Mouse (Mus musculus): Measurements from ENCODE around the gene Txnip.

The Txnip gene

GRCm38 (mm10) chr3:96551203-96551602 is 6.6 kb upstream of the Txnip start:
- peak in 1 of 2 experiments; percentile 45 for DNase-seq (ENCODE audit: low spot score in 2 of 2)

- no peak for DNase-seq (ENCODE audit: low spot score in 2 of 2)
These were observed 5.9 kb upstream of the Txnip start for GRCm38 (mm10) chr3:96551890-96552289.

- no peak for DNase-seq (ENCODE audit: low spot score in 2 of 2)
These were observed 4.2 kb upstream of the Txnip start for GRCm38 (mm10) chr3:96553601-96554000.

GRCm38 (mm10) chr3:96554251-96554650 is 3.5 kb upstream of the Txnip start:
- DNase-seq (ENCODE audit: low spot score in 2 of 2) = no peak

GRCm38 (mm10) chr3:96555041-96555596 is 2.6 kb upstream of the Txnip start:
- DNase-seq (ENCODE audit: low spot score in 2 of 2) = no peak

- DNase-seq (ENCODE audit: low spot score in 2 of 2) = no peak
These were observed 1.6 kb upstream of the Txnip start for GRCm38 (mm10) chr3:96555999-96556614.

- no peak for DNase-seq (ENCODE audit: low spot score in 2 of 2)
These were observed 814 bp upstream of the Txnip start for GRCm38 (mm10) chr3:96556651-96557635.

GRCm38 (mm10) chr3:96558159-96558558 is 402 bp downstream of the Txnip start:
- no peak for DNase-seq (ENCODE audit: low spot score in 2 of 2)

- DNase-seq (ENCODE audit: low spot score in 2 of 2) = no peak
These were observed 975 bp downstream of the Txnip start for GRCm38 (mm10) chr3:96558668-96559196.

GRCm38 (mm10) chr3:96559398-96559910 is 1.7 kb downstream of the Txnip start:
- no peak for DNase-seq (ENCODE audit: low spot score in 2 of 2)

- DNase-seq (ENCODE audit: low spot score in 2 of 2) = no peak
These were observed 2.4 kb downstream of the Txnip start for GRCm38 (mm10) chr3:96559911-96560850.

GRCm38 (mm10) chr3:96560881-96561668 is 3.3 kb downstream of the Txnip start:
- no peak for DNase-seq (ENCODE audit: low spot score in 2 of 2)

GRCm38 (mm10) chr3:96561946-96562681 is 4.4 kb downstream of the Txnip start:
- DNase-seq (ENCODE audit: low spot score in 2 of 2) = no peak

- no peak for DNase-seq (ENCODE audit: low spot score in 2 of 2)
These were observed 5.5 kb downstream of the Txnip start for GRCm38 (mm10) chr3:96563267-96563666.

GRCm38 (mm10) chr3:96563911-96564632 is 6.3 kb downstream of the Txnip start:
- DNase-seq (ENCODE audit: low spot score in 2 of 2) = no peak

GRCm38 (mm10) chr3:96564633-96565032 is 6.9 kb downstream of the Txnip start:
- no peak for DNase-seq (ENCODE audit: low spot score in 2 of 2)

- DNase-seq (ENCODE audit: low spot score in 2 of 2) = no peak
These were observed 7.3 kb downstream of the Txnip start for GRCm38 (mm10) chr3:96565105-96565504.

- no peak for DNase-seq (ENCODE audit: low spot score in 2 of 2)
These were observed 9.1 kb downstream of the Txnip start for GRCm38 (mm10) chr3:96566661-96567450.

Data from frontal cortex, postnatal 14 days (tissue).